Mouse (Mus musculus): Measurements from ENCODE around the gene Mtap. TPM values are rescaled to one million over a fixed set of nuclear protein-coding genes. Genes with fewer than 3 reads are reported as not detected.

Gene Mtap
- polyA plus RNA-seq (2015; fragmentation: Nextera tagmentation; extraction: Ambion mirVana) = 30.1 and 33.7 TPM in 2 replicates

GRCm38 (mm10) chr4:89136906-89137541 is at the start of gene Mtap:
Gene Mtap, plus strand, starts transcription at chr4:89137122.

Other genes with a start within 250 kb of the Mtap start
- not detected in 2 replicates for gene Cdkn2a, start 157.5 kb downstream of the Mtap start, polyA plus RNA-seq (2015; fragmentation: Nextera tagmentation; extraction: Ambion mirVana)
- gene Cdkn2b, start 173.9 kb downstream of the Mtap start, polyA plus RNA-seq (2015; fragmentation: Nextera tagmentation; extraction: Ambion mirVana) = 2.6 and 3.6 TPM in 2 replicates

Measured in neural tube, postnatal 0 days (tissue).